Mouse (Mus musculus) midbrain, postnatal 0 days (tissue): ENCODE data around the gene Ntng1. TPM values are rescaled to one million over a fixed set of nuclear protein-coding genes. Genes with fewer than 3 reads are reported as not detected.

Experiments
- ATAC-seq: fragments of 200-750 bp; cut with Nextera tagmentation; 2 replicates; pipeline ENCODE4 v1.8.0; 2017; ENCODE audit warnings: moderate number of reproducible peaks, mild to moderate bottlenecking, moderate TSS enrichment, moderate library complexity; ENCODE audit not compliant: low FRiP score
- DNase-seq: peaks from one replicate; pipeline ENCODE4 v3.0.0-alpha.2; 2015; ENCODE audit warnings: low spot score
- H3K27ac ChIP-seq: fragments of 300-500 bp; sonication (generic); 2 replicates; pipeline ENCODE4 v1.5.1; 2014; ENCODE audit warnings: low read depth, mild to moderate bottlenecking, low read length, mixed read lengths
- H3K27me3 ChIP-seq: fragments of 300-500 bp; sonication (generic); 2 replicates; pipeline ENCODE4 v1.6.1; 2014; ENCODE audit warnings: low read length, control low read depth, mixed read lengths; ENCODE audit not compliant: insufficient read depth
- H3K36me3 ChIP-seq: fragments of 300-500 bp; sonication (generic); 2 replicates; pipeline ENCODE4 v1.6.1; 2014; ENCODE audit warnings: low read length, control low read depth, mixed read lengths; ENCODE audit not compliant: insufficient read depth
- H3K4me1 ChIP-seq: fragments of 300-500 bp; sonication (generic); 2 replicates; pipeline ENCODE4 v1.6.1; 2014; ENCODE audit warnings: mild to moderate bottlenecking, control low read depth, antibody characterized with exemption, low read length, mixed read lengths; ENCODE audit not compliant: insufficient read depth
- H3K4me2 ChIP-seq: fragments of 300-500 bp; sonication (generic); 2 replicates; pipeline ENCODE4 v1.6.1; 2014; ENCODE audit warnings: low read depth, mild to moderate bottlenecking, low read length, mixed read lengths; ENCODE audit not compliant: poor library complexity, severe bottlenecking
- H3K4me3 ChIP-seq: fragments of 300-500 bp; sonication (generic); 2 replicates; pipeline ENCODE4 v1.5.1; 2014; ENCODE audit warnings: low read depth, mild to moderate bottlenecking, low read length, moderate library complexity
- H3K9ac ChIP-seq: fragments of 300-500 bp; sonication (generic); replicated peaks from 2 replicates; pipeline ENCODE4 v1.6.1; 2014; ENCODE audit warnings: mild to moderate bottlenecking, low read length, moderate library complexity, mixed read lengths; ENCODE audit not compliant: poor library complexity, severe bottlenecking
- H3K9me3 ChIP-seq: fragments of 300-500 bp; sonication (generic); 2 replicates; pipeline ENCODE4 v1.6.1; 2016; ENCODE audit warnings: low read length, control low read depth
- CTCF ChIP-seq: IDR thresholded peaks from 2 replicates; pipeline ENCODE4 v1.5.1; 2016; ENCODE audit warnings: antibody characterized with exemption, mild to moderate bottlenecking
- WGBS: fragments of 180-500 bp; shearing (Covaris S2); extraction: QIAGEN DNeasy Blood & Tissue Kit; methylation state at CpG from one replicate; pipeline ENCODE4 v1.1.7; 2014; 5-methylcytosine and 5-hydroxymethylcytosine counted together
- polyA plus RNA-seq: library from polyadenylated mRNA; unstranded; fragments of >200 nt; fragmentation: Nextera tagmentation; extraction: Ambion mirVana; gene quantifications from 2 replicates; pipeline ENCODE4 v1.2.1, GENCODE M21; 2015
- total RNA-seq: library from RNA; depleted of rRNA; stranded (reverse); fragments of >200 nt; gene quantifications from 2 replicates; pipeline ENCODE4 v1.2.3, GENCODE M21; 2014

The Ntng1 gene
- total and polyA plus RNA-seq, 2 experiments from 2014 or later: 54.2 to 56.9 TPM

- no peaks in the 10 kb centered on the region for H3K27me3 ChIP-seq
- WGBS: 85% methylated on average over 1 of the region's 1 CpGs
- TF ChIP-seq CTCF: no peak
- DNase-seq (no peak), ATAC-seq (no peak)
- no peaks in the 10 kb centered on the region for H3K36me3 ChIP-seq
- no peak overlapping the region for H3K4me2 ChIP-seq
- H3K27ac ChIP-seq: no peak overlapping the region
- no peak overlapping the region for H3K4me3 ChIP-seq
- H3K9ac ChIP-seq: no peak overlapping the region
- no peaks in the 10 kb centered on the region for H3K9me3 ChIP-seq
- H3K4me1 ChIP-seq: no peaks in the 10 kb centered on the region
Measured at GRCm38 (mm10) chr3:109971465-109971864, 172.3 kb downstream of the Ntng1 start.

GRCm38 (mm10) chr3:109970181-109970580 is 173.6 kb downstream of the Ntng1 start:
- Histone ChIP-seq H3K36me3 (no peaks in the 10 kb centered on the region), H3K9me3 (no peaks in the 10 kb centered on the region), H3K4me3 (no peak overlapping the region), H3K4me2 (no peak overlapping the region), H3K27ac (no peak overlapping the region), H3K4me1 (no peaks in the 10 kb centered on the region), H3K27me3 (no peaks in the 10 kb centered on the region), H3K9ac (no peak overlapping the region)
- ATAC-seq (no peak), DNase-seq (no peak)
- no peak for TF ChIP-seq CTCF

- H3K36me3 ChIP-seq: no peaks in the 10 kb centered on the region
- WGBS: 76% methylated on average over 2 of the region's 2 CpGs
- no peak overlapping the region for H3K27ac ChIP-seq
- TF ChIP-seq CTCF: no peak
- no peak overlapping the region for H3K4me2 ChIP-seq
- DNase-seq (no peak), ATAC-seq (no peak)
- no peak overlapping the region for H3K4me3 ChIP-seq
- H3K9ac ChIP-seq: no peak overlapping the region
- no peaks in the 10 kb centered on the region for H3K27me3 ChIP-seq
- no peaks in the 10 kb centered on the region for H3K9me3 ChIP-seq
- no peaks in the 10 kb centered on the region for H3K4me1 ChIP-seq
Measured at GRCm38 (mm10) chr3:109962631-109963030, 181.2 kb downstream of the Ntng1 start.

- WGBS: 89% methylated on average over 1 of the region's 1 CpGs
- no peak for TF ChIP-seq CTCF
- no peak for ATAC-seq
Measured at GRCm38 (mm10) chr3:109942960-109943359, 200.9 kb downstream of the Ntng1 start.

GRCm38 (mm10) chr3:109937634-109938033 is 206.2 kb downstream of the Ntng1 start:
- Histone ChIP-seq H3K9ac (no peak overlapping the region), H3K27ac (no peak overlapping the region), H3K36me3 (no peaks in the 10 kb centered on the region), H3K4me2 (no peak overlapping the region), H3K4me1 (no peaks in the 10 kb centered on the region), H3K27me3 (no peaks in the 10 kb centered on the region), H3K9me3 (no peaks in the 10 kb centered on the region), H3K4me3 (no peak overlapping the region)
- ATAC-seq (no peak), DNase-seq (no peak)
- TF ChIP-seq CTCF: no peak
- WGBS: 88% methylated on average over 2 of the region's 2 CpGs

More at GRCm38 (mm10) chr3:109942960-109943359, 200.9 kb downstream of the Ntng1 start:
- no peak overlapping the region for H3K4me2 ChIP-seq
- H3K27ac ChIP-seq: no peak overlapping the region
- no peaks in the 10 kb centered on the region for H3K36me3 ChIP-seq
- H3K4me3 ChIP-seq: no peak overlapping the region
- no peaks in the 10 kb centered on the region for H3K9me3 ChIP-seq
- H3K9ac ChIP-seq: no peak overlapping the region
- no peaks in the 10 kb centered on the region for H3K27me3 ChIP-seq
- DNase-seq: no peak
- no peaks in the 10 kb centered on the region for H3K4me1 ChIP-seq

- Histone ChIP-seq H3K27ac (no peak overlapping the region), H3K36me3 (no peaks in the 10 kb centered on the region), H3K4me3 (no peak overlapping the region), H3K27me3 (no peaks in the 10 kb centered on the region), H3K4me2 (no peak overlapping the region), H3K9me3 (no peaks in the 10 kb centered on the region), H3K9ac (no peak overlapping the region), H3K4me1 (no peaks in the 10 kb centered on the region)
- TF ChIP-seq CTCF: no peak
- no peak for DNase-seq
- WGBS: 68% methylated on average over 3 of the region's 3 CpGs
- ATAC-seq: no peak
Measured at GRCm38 (mm10) chr3:109936275-109936674, 207.5 kb downstream of the Ntng1 start.

- ATAC-seq: no peak
- no peaks in the 10 kb centered on the region for H3K27me3 ChIP-seq
- DNase-seq: peak; percentile 32
- TF ChIP-seq CTCF: no peak
- 80% methylated on average over 8 of the region's 8 CpGs for WGBS
- no peak overlapping the region for H3K9ac ChIP-seq
- no peaks in the 10 kb centered on the region for H3K4me1 ChIP-seq
- no peak overlapping the region for H3K27ac ChIP-seq
- H3K4me2 ChIP-seq: no peak overlapping the region
- no peaks in the 10 kb centered on the region for H3K36me3 ChIP-seq
- no peaks in the 10 kb centered on the region for H3K9me3 ChIP-seq
- H3K4me3 ChIP-seq: no peak overlapping the region
Measured at GRCm38 (mm10) chr3:109932261-109932660, 211.6 kb downstream of the Ntng1 start.
